Mouse (Mus musculus): ENCODE measurements at regions not wholly inside any gene's neighbourhood (a gene's known extent, or its start where the extent isn't known, plus 50 kb on each side); places are given as distances from the start of the nearest gene placed in this dataset.

- TF ChIP-seq POLR2A (IDR thresholded peaks at IDR 0.05; ENCODE audit: insufficient read depth, low read depth, low read length) (no peak), CTCF (IDR thresholded peaks at IDR 0.05) (peak; percentile 70), EP300 (IDR thresholded peaks at IDR 0.05; ENCODE audit: insufficient read depth, low read depth, low read length) (0 out of 2 replicates have a peak, but pooled peaks have one; percentile 43)
Observed at GRCm38 (mm10) chr12:79925704-79926588, 186.9 kb downstream of the Zfp36l1 start.

All from heart, adult 2 months (tissue).